ENCODE assay signal across 21 mouse cellular contexts in the genomic region with DNA sequence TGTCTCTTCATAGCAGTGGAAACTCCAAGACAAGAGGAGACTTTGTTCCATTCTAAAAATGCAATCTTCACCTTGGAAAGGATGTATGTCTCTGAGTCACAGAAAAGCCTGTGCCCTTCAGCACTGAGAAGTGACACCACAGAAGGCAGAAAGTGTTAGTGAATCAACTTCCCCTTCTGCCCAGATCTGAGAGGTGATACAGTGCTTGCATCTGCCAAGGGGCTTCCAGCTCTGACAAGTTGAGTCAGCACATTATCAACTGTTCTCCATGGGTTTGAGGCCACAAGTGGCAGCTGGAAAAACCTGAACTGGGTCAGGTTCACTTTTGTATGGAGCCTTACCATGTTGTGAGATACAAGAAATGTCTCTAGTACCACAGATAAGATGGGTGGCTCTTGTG. TPM values are rescaled to one million over a fixed set of nuclear protein-coding genes. Genes with fewer than 3 reads are reported as not detected.
DNase-seq lines count a peak whose midpoint lies in the region; ATAC-seq and TF ChIP-seq lines count a peak whose summit lies in the region.
"Had no signal": no experiment of that assay in that cellular context is flagged by ENCODE, and none has a peak within 500 bp of the region (broad histone marks: within the 10 kb centered on the region; RNA-seq: fewer than 3 reads in every experiment).

No protein-coding gene starts in this region.

- H3K4me3 ChIP-seq in myocyte = no peak overlapping the region
- no peak overlapping the region for H3K4me3 ChIP-seq in forebrain, embryonic 15.5 days
- H3K4me3 ChIP-seq: forebrain, embryonic 13.5 days; heart, embryonic 13.5 days; neural tube, embryonic 12.5 days had no signal

- no peaks in the 10 kb centered on the region for H3K36me3 ChIP-seq in myocyte (ENCODE audit: control insufficient read depth, insufficient read depth)
- no peaks in the 10 kb centered on the region for H3K36me3 ChIP-seq in forebrain, embryonic 15.5 days
- H3K36me3 ChIP-seq: heart, embryonic 13.5 days; neural tube, embryonic 12.5 days had no signal

- peak; percentile 73 for DNase-seq in 3T3-L1 (ENCODE audit: low read depth, low spot score)
- DNase-seq in CD4-positive helper T cell, adult 2 months (ENCODE audit: low read depth, low spot score) = peak; percentile 6
- no peak for DNase-seq in left cerebral cortex, postnatal 4 days
- DNase-seq in ovary, postnatal 10 days (ENCODE audit: low spot score) = no peak
- DNase-seq: adrenal gland, postnatal 36 days; cerebellum, adult 11 months; cerebellum, postnatal 14 days; kidney, adult 9 months; kidney, postnatal 36 days; liver; lung, adult 18-20 months; lung, postnatal 4 days; right cerebral cortex, postnatal 25 days; thymus, postnatal 25 days had no signal

- intact Hi-C loops in left cerebral cortex, postnatal 4 days (cut with DNase I) = no loop called here

- no peak overlapping the region for H3K27ac ChIP-seq in forebrain, embryonic 15.5 days (replicated peaks)
- H3K27ac ChIP-seq: forebrain, embryonic 13.5 days; heart, embryonic 13.5 days; neural tube, embryonic 12.5 days had no signal

- H3K27me3 ChIP-seq in myocyte (ENCODE audit: control insufficient read depth, insufficient read depth, insufficient read length) = no peaks in the 10 kb centered on the region
- H3K27me3 ChIP-seq in forebrain, embryonic 15.5 days = no peaks in the 10 kb centered on the region
- H3K27me3 ChIP-seq: forebrain, embryonic 13.5 days; heart, embryonic 13.5 days; neural tube, embryonic 12.5 days had no signal

- no peak overlapping the region for H3K4me2 ChIP-seq in myocyte (ENCODE audit: low read depth)
- H3K4me2 ChIP-seq in forebrain, embryonic 15.5 days (replicated peaks) = no peak overlapping the region
- H3K4me2 ChIP-seq: forebrain, embryonic 13.5 days; heart, embryonic 13.5 days; neural tube, embryonic 12.5 days had no signal

- peak; percentile 80 for ATAC-seq in common myeloid progenitor, adult 5-6 weeks (replicated peaks; ENCODE audit: low read depth, poor library complexity, severe bottlenecking)
- ATAC-seq in forebrain, embryonic 15.5 days (replicated peaks) = no peak
- ATAC-seq: forebrain, embryonic 13.5 days; midbrain, embryonic 16.5 days had no signal

- no peak overlapping the region for H3ac ChIP-seq in myocyte (ENCODE audit: control insufficient read depth, insufficient read length)

- H3K9me3 ChIP-seq in forebrain, embryonic 15.5 days = no peaks in the 10 kb centered on the region
- H3K9me3 ChIP-seq: forebrain, embryonic 13.5 days; heart, embryonic 13.5 days; neural tube, embryonic 12.5 days had no signal

- no peaks in the 10 kb centered on the region for H3K79me2 ChIP-seq in myocyte (ENCODE audit: control insufficient read depth, insufficient read depth)

- TF ChIP-seq POLR2A in myocyte (IDR thresholded peaks at IDR 0.05; ENCODE audit: insufficient read length, low read depth) = no peak

- H3K9ac ChIP-seq in forebrain, embryonic 15.5 days (replicated peaks) = no peak overlapping the region
- H3K9ac ChIP-seq: forebrain, embryonic 13.5 days; heart, embryonic 13.5 days; neural tube, embryonic 12.5 days had no signal

- no peaks in the 10 kb centered on the region for H3K4me1 ChIP-seq in forebrain, embryonic 15.5 days
- H3K4me1 ChIP-seq: forebrain, embryonic 13.5 days; neural tube, embryonic 12.5 days had no signal

TF ChIP-seq in myocyte, 11 proteins besides CTCF, POLR2A, EP300 and RAD21:
- TF ChIP-seq MYOD1 (IDR thresholded peaks at IDR 0.05; ENCODE audit: control insufficient read depth in 1 of 3, insufficient read length in 2 of 3, low read depth in 2 of 3) (peak; percentile 38 to 88 (median 55)), POLR2AphosphoS2 (IDR thresholded peaks at IDR 0.05; ENCODE audit: insufficient read length, low read depth) (no peak), MYOG (IDR thresholded peaks at IDR 0.05; ENCODE audit: control insufficient read depth in 1 of 3, insufficient read depth in 1 of 3, insufficient read length in 2 of 3, low read depth in 2 of 3) (peak in 1 of 3 experiments; percentile 60), TCF12 (IDR thresholded peaks at IDR 0.05; ENCODE audit: insufficient read depth, poor library complexity, severe bottlenecking) (no peak)

RNA-seq across cellular contexts. Expression of a gene that starts 55.9 kb away (rescaled TPM):
- 47.3 and 76.9 TPM in 2 replicates for total RNA-seq in common myeloid progenitor, adult 5-6 weeks (2017)
- 42.8 TPM for polyA plus RNA-seq in myocyte (2012; fragmentation: generic; extraction: Trizol)
- 39.4 and 48.5 TPM in 2 replicates for polyA plus RNA-seq in forebrain, embryonic 15.5 days (2015; fragmentation: Nextera tagmentation; extraction: Ambion mirVana)
- total RNA-seq in left cerebral cortex, postnatal 4 days (2021) = 10 to 100 TPM; 43.4 to 53.3 TPM

Comparison
In these comparisons a context has a peak if more than half of its experiments do, and no peak if none do; other contexts are left out.
1. DNase-seq: peak in 3T3-L1 (single experiment) and CD4-positive helper T cell, adult 2 months (single experiment); none in left cerebral cortex, postnatal 4 days (single experiment) and ovary, postnatal 10 days (single experiment).